Mouse (Mus musculus): Measurements from ENCODE around the gene Pate2. TPM values are rescaled to one million over a fixed set of nuclear protein-coding genes. Genes with fewer than 3 reads are reported as not detected.
A peak's percentile ranks its signal among the peaks of the same experiment; 100 is the strongest.

Pate2 gene
- polyA plus RNA-seq, 1 experiment from 2014 or later = 0.32 TPM

DNA sequence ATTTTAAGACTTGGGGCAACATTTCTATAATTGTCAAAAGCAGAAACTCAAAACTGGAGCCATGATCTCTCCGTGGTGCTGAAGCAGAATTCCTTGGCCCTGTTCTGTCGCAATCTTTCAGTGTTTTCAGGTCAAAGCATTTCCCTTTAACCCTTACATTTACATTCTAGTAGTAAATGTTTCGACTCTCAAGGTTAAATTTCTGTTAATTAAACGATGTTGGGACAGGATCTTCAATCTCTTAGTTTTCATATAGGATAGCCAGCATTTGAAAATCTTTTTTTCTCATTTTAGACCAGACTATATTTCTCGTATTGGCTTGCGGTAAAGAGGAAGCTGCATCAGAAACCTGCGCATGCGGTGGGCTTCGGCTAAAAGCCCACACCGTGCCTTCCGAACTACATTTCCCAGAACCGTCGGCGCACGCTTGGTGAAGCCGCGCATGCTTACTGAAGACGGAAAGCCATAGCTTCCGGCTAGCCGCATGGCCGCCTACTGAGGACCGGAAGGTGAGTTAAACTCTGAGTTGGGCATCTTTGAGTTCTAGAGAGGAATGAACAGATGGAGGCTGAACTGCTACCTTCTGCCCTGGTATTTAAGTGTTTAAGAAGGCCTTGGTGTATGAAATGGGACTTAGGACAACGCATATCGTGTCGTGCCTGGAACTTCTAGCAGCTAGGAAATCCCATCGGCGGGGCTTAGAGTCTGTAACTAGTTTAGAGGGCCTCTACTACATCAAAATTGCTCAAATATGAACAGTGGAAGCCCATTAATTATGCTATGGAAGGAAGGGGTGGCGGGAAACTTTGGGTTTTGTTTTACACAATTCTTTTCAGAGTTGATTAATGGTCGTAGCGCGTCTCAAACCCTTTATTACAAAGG, 10.8 kb upstream of the Pate2 start:
- Histone ChIP-seq H3K9me3 (replicated peaks) (no peaks in the 10 kb centered on the region), H3K27ac (peak overlapping the region; percentile 64; the same call in 1 of the 2 replicates), H3K27me3 (replicated peaks) (peaks cover 48% of the 10 kb centered on the region), H3K36me3 (peaks cover 27% of the 10 kb centered on the region), H3K4me2 (peak overlapping the region; percentile 94), H3K4me1 (peaks cover 33% of the 10 kb centered on the region), H3K9ac (peak overlapping the region; percentile 76), H3K4me3 (peak overlapping the region; percentile 72)
- WGBS (ENCODE audit: insufficient replicate concordance) = 3% methylated on average over 31 of the region's 31 CpGs
- peak; percentile 84 for ATAC-seq

DNA sequence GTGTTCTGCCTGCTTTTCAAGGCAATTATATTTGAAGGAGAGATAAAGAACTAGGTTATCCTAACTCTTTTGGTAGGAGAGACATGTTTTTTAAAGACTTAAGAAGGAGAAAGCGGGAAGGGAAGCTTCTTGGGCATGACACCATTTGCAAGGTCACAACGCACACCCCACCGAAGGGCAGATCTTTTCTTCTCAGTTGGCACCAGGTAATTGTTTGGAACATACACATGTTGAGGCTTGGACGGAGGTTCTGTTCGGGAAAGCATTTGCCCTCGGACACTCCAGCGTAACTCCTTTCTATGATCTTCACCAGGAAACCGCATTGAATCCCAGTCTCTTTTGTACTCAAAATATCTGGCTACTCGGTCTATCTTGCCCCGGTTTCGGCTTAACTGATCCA, 9.0 kb upstream of the Pate2 start:
- ATAC-seq = no peak
- Histone ChIP-seq H3K9ac (no peak overlapping the region), H3K27ac (no peak overlapping the region), H3K4me2 (no peak overlapping the region), H3K4me1 (peaks cover 38% of the 10 kb centered on the region), H3K27me3 (replicated peaks) (peaks cover 31% of the 10 kb centered on the region), H3K36me3 (peaks cover 45% of the 10 kb centered on the region), H3K4me3 (no peak overlapping the region), H3K9me3 (replicated peaks) (no peaks in the 10 kb centered on the region)
- WGBS (ENCODE audit: insufficient replicate concordance) = 89% methylated on average over 11 of the region's 11 CpGs

DNA sequence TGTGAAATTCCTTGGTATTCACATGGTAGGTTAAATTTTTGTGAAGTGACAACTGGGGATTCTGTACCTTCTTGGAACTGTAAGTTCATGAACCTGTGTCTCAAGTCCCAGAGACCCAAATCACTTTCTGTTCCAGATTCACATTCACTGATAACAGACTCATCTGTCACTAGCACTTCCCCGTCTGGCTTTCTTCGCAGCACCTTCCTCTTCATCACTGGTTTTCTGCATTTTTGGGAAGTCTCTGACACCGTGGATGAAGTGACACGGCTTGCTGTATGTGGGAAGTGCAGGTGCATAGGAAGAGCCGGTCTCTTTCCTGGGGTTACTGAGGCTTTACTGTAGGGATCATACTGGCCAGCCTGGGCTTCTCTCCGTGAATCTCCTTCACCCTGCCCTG, 8.5 kb upstream of the Pate2 start:
- H3K27me3 ChIP-seq (replicated peaks) = peaks cover 26% of the 10 kb centered on the region
- no peak overlapping the region for H3K4me2 ChIP-seq
- ATAC-seq = no peak
- peaks cover 50% of the 10 kb centered on the region for H3K36me3 ChIP-seq
- H3K27ac ChIP-seq = no peak overlapping the region
- no peak overlapping the region for H3K4me3 ChIP-seq
- no peak overlapping the region for H3K9ac ChIP-seq
- WGBS (ENCODE audit: insufficient replicate concordance) = 54% methylated on average over 6 of the region's 6 CpGs
- H3K4me1 ChIP-seq = peaks cover 38% of the 10 kb centered on the region
- no peaks in the 10 kb centered on the region for H3K9me3 ChIP-seq (replicated peaks)

DNA sequence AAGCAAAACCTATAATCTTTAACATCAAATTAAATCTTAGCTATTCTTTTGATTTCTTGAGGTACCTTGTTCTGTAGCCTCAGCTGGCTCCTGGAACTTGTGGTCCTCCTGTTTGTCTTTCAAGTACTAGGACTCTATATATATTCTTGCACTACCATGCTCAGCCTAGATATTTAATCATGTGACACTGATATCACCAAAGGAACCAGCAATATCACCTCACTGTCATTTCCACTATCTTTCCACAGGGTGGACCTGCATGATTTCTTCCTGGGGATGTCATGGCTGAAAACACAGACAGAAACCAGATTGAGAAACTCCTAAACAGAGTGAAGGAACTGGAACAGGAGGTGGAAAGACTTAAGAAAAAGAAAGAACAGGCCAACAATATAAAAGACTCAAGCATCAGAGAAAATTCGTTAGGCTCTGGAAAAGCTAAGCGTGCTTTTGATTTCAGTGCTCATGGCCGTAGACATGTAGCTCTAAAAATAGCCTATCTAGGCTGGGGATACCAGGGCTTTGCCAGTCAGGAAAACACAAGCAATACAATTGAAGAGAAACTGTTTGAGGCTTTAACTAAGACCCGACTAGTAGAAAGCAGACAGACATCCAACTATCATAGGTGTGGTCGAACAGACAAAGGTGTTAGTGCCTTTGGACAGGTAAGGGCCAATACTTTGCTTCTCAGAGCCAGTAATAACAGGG, 5.4 kb upstream of the Pate2 start:
- no peak overlapping the region for H3K4me2 ChIP-seq
- WGBS (ENCODE audit: insufficient replicate concordance) = 79% methylated on average over 5 of the region's 5 CpGs
- no peak overlapping the region for H3K9ac ChIP-seq
- H3K4me1 ChIP-seq = peaks cover 36% of the 10 kb centered on the region
- no peaks in the 10 kb centered on the region for H3K9me3 ChIP-seq (replicated peaks)
- H3K36me3 ChIP-seq = peaks cover 68% of the 10 kb centered on the region
- no peak for ATAC-seq
- H3K27me3 ChIP-seq (replicated peaks) = no peaks in the 10 kb centered on the region
- H3K27ac ChIP-seq = no peak overlapping the region
- H3K4me3 ChIP-seq = no peak overlapping the region

DNA sequence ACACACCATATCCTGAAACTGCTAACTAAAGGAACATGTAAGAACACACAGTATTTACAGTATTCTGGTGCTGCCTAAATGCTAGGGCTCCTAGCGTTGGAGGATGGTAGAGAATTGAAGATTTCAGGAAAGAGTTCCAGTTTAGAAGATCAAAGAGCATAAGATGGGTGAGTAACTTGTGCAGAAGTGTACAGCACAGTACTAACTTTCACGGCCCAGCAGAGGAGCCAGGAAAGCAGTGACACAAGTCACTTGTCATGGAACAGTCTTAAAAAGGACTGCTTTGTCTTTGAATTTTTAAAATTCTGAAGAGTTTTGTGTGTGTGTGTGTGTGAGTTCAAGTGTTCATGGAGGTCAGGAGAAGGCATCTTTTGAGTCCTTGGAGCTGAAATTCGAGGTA, 2.1 kb upstream of the Pate2 start:
- Histone ChIP-seq H3K4me2 (peak overlapping the region; percentile 68), H3K9me3 (replicated peaks) (no peaks in the 10 kb centered on the region), H3K4me3 (no peak overlapping the region), H3K4me1 (peaks cover 28% of the 10 kb centered on the region), H3K36me3 (peaks cover 48% of the 10 kb centered on the region), H3K27ac (no peak overlapping the region), H3K9ac (peak overlapping the region; percentile 8; the same call in 1 of the 2 replicates), H3K27me3 (replicated peaks) (peaks cover 12% of the 10 kb centered on the region; the same call in 1 of the 2 replicates)
- no peak for ATAC-seq
- WGBS (ENCODE audit: insufficient replicate concordance) = 81% methylated on average over 3 of the region's 3 CpGs

DNA sequence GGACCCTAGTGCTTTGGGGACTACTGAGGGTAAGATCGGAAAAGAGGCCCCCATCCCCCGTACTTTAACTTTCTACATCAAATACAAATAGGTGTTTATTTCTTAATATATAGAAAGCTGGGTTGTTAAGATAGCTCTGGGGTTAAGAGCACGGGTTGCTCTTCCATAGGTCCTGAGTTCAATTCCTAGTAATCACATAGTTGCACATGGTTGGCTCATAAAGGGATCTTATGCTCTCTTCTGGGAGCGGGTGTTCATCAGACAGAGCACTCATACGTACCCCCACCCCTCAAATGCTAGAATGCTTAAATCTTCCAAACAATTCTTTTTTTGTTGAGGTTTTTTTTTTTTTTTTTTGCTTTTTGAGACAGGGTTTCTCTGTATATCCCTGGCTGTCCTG, 579 bp downstream of the Pate2 start:
- Histone ChIP-seq H3K27me3 (replicated peaks) (peaks cover 30% of the 10 kb centered on the region), H3K4me2 (peak overlapping the region; percentile 68), H3K27ac (peak overlapping the region; percentile 97; the same call in 1 of the 2 replicates), H3K9ac (peak overlapping the region; percentile 82), H3K36me3 (peaks cover 27% of the 10 kb centered on the region), H3K4me3 (peak overlapping the region; percentile 80), H3K4me1 (peaks cover 25% of the 10 kb centered on the region), H3K9me3 (replicated peaks) (no peaks in the 10 kb centered on the region)
- WGBS (ENCODE audit: insufficient replicate concordance) = 4% methylated on average over 5 of the region's 5 CpGs
- ATAC-seq = 0 out of 2 replicates have a peak, but pooled peaks have one; percentile 0

DNA sequence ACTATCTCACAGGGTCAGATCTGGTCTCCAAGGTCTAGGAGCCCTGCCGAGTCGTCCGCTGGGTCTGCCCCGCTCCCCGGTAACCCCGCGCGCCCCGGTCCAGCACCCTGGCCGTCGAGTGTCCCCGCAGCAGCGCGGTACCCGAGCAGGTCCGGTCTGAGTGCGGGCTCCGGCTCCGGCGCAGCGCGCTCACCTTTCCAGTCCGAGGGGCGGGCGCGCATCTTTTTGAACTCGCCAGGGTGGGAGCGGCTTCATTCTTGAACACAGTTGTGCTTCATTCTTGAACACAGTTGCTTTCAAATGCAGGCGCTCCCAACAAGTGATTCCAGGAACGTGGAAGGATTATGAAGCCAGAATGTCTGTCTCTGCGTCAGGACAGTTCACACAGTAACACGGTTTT, 4.3 kb downstream of the Pate2 start:
- Histone ChIP-seq H3K4me3 (peak overlapping the region; percentile 11; the same call in 1 of the 2 replicates), H3K9ac (no peak overlapping the region), H3K36me3 (no peaks in the 10 kb centered on the region), H3K27me3 (replicated peaks) (peaks cover 42% of the 10 kb centered on the region), H3K9me3 (replicated peaks) (no peaks in the 10 kb centered on the region), H3K4me1 (peaks cover 13% of the 10 kb centered on the region), H3K27ac (no peak overlapping the region), H3K4me2 (peak overlapping the region; percentile 46)
- ATAC-seq = no peak
- WGBS (ENCODE audit: insufficient replicate concordance) = 10% methylated on average over 32 of the region's 32 CpGs

DNA sequence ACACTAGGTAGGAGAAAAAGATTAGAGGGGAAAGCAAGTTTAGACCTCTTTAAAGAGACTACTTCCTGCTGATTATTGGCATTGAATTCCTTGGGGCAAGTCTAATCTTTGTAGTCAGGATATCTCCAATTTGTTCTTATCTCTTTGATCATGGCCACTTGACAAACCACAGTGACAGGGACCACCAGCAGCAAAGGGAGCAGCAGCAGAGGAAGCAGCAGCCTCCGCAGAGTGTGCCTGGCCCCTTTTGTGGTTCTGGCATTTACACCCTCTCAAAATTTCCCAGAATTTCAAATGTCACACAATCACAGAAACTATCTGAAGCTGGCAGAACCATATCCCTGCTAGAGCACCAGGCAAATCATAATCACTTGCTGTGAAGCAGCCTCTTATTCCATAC, 17.6 kb downstream of the Pate2 start:
- 10% methylated on average over 1 of the region's 1 CpGs for WGBS (ENCODE audit: insufficient replicate concordance)
- H3K4me2 ChIP-seq = no peak overlapping the region
- no peak for ATAC-seq
- no peaks in the 10 kb centered on the region for H3K4me1 ChIP-seq
- H3K27ac ChIP-seq = no peak overlapping the region
- H3K9me3 ChIP-seq (replicated peaks) = no peaks in the 10 kb centered on the region
- H3K27me3 ChIP-seq (replicated peaks) = no peaks in the 10 kb centered on the region
- H3K4me3 ChIP-seq = no peak overlapping the region
- H3K36me3 ChIP-seq = no peaks in the 10 kb centered on the region
- no peak overlapping the region for H3K9ac ChIP-seq

DNA sequence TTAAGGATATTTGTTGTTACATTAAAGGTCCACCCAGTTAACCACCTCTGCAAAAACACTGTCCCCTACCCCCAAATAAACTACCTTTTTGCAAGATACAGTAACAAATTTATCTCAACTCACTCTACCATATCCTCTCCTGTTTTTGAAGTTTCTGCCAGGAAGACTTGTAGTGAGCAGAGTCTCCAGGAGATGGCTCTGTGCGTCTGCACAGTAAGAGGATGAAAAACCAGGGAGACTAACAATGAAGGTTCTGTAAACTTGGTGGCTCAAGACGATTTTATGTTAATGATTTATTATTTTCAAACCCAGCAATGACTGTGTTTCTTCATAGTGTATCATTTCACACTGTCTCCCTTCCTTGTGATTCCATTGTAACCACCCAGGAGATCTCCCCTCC, 22.8 kb downstream of the Pate2 start:
- no peak overlapping the region for H3K4me3 ChIP-seq
- no peaks in the 10 kb centered on the region for H3K27me3 ChIP-seq (replicated peaks)
- H3K27ac ChIP-seq = no peak overlapping the region
- no peak overlapping the region for H3K9ac ChIP-seq
- WGBS (ENCODE audit: insufficient replicate concordance) = 16% methylated on average over 2 of the region's 2 CpGs
- H3K9me3 ChIP-seq (replicated peaks) = no peaks in the 10 kb centered on the region
- H3K4me1 ChIP-seq = no peaks in the 10 kb centered on the region
- no peaks in the 10 kb centered on the region for H3K36me3 ChIP-seq
- no peak overlapping the region for H3K4me2 ChIP-seq
- ATAC-seq = no peak

DNA sequence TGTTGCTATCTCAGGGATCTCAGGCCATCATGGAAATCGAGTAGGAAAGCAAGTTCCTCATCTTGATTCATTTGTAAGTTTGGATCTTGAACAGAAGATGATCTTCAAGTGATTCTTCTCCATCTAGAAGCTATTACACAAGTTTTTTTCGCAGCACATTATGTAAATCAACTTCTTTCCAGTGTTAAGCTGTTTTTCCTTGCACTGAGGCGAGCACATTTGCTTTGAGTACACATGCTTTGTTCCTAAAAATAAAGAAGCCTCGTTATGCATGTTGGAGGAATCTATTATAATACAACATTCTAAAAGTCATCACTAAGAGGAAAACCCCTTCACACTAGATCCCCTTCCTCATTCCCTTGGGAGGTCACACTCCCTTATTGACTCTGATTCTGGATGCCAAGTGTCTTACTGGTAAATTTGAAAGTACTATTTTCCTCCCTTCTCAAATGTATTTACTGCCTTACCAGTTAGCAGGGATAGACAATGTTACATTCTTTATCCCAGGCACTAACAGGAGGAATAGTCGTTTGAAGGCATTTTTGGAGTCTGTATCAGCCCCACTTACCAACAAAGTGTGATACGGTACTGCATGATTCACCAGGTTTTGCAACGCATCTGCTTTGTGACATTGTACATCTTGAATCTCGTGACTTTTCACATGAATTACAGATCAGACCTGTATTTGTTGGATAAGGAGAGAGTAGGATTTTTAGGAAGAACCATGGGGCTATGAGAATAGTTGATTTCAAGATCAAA, 37.7 kb downstream of the Pate2 start:
- WGBS (ENCODE audit: insufficient replicate concordance) = 52% methylated on average over 8 of the region's 8 CpGs
- no peak overlapping the region for H3K4me3 ChIP-seq
- H3K36me3 ChIP-seq = no peaks in the 10 kb centered on the region
- ATAC-seq = no peak
- no peaks in the 10 kb centered on the region for H3K27me3 ChIP-seq (replicated peaks)
- no peaks in the 10 kb centered on the region for H3K9me3 ChIP-seq (replicated peaks)
- H3K4me2 ChIP-seq = no peak overlapping the region
- no peak overlapping the region for H3K9ac ChIP-seq
- H3K27ac ChIP-seq = no peak overlapping the region
- H3K4me1 ChIP-seq = no peaks in the 10 kb centered on the region

DNA sequence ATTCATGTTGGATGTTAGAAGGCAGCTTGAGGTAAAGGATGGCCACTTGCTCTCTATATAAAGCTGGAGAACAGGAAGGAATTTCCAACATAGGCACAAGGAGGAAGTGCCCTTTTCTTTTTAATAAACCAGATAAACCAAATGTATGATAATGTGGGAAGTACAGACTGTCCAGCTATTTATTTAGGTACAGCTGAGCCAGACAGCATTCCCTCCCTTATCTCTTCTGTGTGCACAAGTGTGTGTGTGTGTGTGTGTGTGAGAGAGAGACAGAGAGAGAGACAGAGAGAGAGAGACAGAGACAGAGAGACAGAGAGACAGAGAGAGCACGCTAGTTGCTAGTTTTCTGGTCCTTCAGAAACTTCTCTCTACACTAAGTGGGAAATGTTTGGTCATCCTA, 41.8 kb downstream of the Pate2 start, which contains the start of gene Pate4:
Gene Pate4 (minus strand): TSS at position 101 of the 400 bp plus-strand sequence.
- no peaks in the 10 kb centered on the region for H3K4me1 ChIP-seq
- no peak for ATAC-seq
- 48% methylated on average over 1 of the region's 1 CpGs for WGBS (ENCODE audit: insufficient replicate concordance)
- no peaks in the 10 kb centered on the region for H3K27me3 ChIP-seq (replicated peaks)
- no peak within 1 kb of the TSS for H3K9ac ChIP-seq
- no peak within 1 kb of the TSS for H3K27ac ChIP-seq
- no peak within 1 kb of the TSS for H3K4me3 ChIP-seq
- no peak within 1 kb of the TSS for H3K4me2 ChIP-seq
- no peaks in the 10 kb centered on the region for H3K36me3 ChIP-seq
- no peaks in the 10 kb centered on the region for H3K9me3 ChIP-seq (replicated peaks)
